Mouse (Mus musculus) embryonic stem cell, embryonic (primary cell): ENCODE data around the gene Traf3.

Source experiments
- CTCF ChIA-PET, 4 experiments: fragments of 300-600 bp in 2 of 4; fragments of 350-600 bp in 2 of 4; sonication (Branson Sonifier 250); formaldehyde crosslinking; loops; one replicate each; lab custom pipeline; 2022; ENCODE audit warnings: inconsistent platforms in 2 of 4; lab: Charles Lee
- POLR2A ChIA-PET, 4 experiments: fragments of 300-600 bp in 2 of 4; fragments of 350-600 bp in 2 of 4; sonication (Branson Sonifier 250); formaldehyde crosslinking; loops; one replicate each; lab custom pipeline; 2022; ENCODE audit warnings: antibody characterized with exemption in 4 of 4, inconsistent platforms in 1 of 4; lab: Charles Lee

Traf3 gene

DNA sequence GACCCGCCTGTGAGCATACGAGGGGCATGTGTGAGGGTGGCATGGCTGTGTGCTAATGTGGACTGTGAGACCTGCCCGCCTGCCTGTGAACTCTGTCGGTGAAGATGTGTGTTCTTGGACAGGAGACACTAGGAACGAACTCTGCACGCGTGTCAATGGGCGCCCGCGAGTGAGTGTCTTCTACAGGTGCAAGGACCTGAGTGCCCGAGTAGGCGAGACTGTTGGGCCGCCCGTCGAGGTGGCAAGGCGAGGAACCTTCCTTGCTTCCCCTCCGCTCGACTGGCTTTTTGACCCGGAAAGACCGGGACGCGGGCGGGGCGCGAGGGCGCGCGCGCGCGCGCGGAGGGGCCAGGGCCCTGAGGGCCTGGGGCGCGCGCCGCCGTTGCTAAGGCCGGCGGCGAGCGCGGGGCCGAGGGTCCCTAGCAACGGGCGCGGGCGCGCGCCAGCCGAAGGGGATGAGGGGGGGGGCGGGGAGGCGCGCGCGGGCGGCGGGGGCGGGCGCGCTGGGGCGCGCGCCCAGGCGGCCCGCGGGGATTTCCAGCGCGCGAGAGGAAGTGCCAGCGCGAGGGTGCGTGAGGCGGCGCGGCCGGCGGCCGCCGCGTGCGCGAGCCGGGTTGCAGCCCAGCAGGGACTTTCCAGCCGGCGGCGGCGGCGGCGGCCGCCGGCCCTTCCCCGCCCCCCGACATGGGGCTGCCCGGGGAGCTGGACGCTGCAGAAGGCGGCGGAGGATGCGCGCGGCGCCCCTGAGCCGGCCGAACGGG, at the start of gene Traf3:
Gene Traf3, plus strand, starts transcription at position 540 of the 761 bp plus-strand sequence.
- ChIA-PET POLR2A (interaction anchor here in 2 of 4 experiments (0.8 to 6.9 kb wide), 9 partner anchors 15 to 372 kb away, joined by 3 to 45 read pairs (median 3); partner anchors contain the start of gene Eif5 (in 1 of the 2)), CTCF (interaction anchor here in 3 of 4 experiments (0.6 to 2.2 kb wide), 4 partner anchors 23 to 646 kb away, joined by 3 to 6 read pairs (median 4); no protein-coding TSS in a partner anchor)

DNA sequence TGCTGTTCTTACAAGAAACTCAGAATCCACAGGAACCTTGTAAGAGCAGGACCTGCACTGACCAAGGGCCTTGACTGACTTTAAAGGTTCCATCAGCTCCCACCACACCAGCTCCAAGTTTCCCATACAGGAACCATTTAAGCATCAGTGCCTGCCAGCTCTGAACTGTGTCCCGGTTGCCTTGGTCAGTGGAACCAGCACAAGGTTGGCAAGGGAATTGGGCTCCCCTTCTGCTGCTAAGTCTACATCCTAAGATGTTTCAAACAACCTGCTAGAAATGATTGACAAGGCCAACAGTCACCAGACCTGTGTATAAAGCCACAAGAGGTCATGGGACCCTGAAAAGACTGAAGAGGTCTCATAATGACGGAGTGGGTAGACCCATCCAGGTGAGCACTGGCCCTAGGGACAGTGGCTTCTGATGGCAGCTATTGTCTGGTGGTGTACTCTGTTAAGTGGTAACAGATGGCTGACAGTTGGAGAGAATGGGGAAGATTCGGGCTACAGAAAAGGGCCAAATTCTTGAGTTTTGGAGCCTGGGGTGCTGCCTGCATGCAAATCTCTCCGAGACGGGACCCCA, 46.6 kb upstream of the Traf3 start:
- ChIA-PET CTCF (interaction anchor here in 3 of 4 experiments (0.5 to 1.3 kb wide), 3 partner anchors 76 to 336 kb away, joined by 3 to 4 read pairs (median 3); no protein-coding TSS in a partner anchor), POLR2A (interaction anchor here in 1 of 4 experiments (0.5 to 0.6 kb wide), 2 partner anchors 73 to 253 kb away, joined by 3 read pairs; no protein-coding TSS in a partner anchor)

DNA sequence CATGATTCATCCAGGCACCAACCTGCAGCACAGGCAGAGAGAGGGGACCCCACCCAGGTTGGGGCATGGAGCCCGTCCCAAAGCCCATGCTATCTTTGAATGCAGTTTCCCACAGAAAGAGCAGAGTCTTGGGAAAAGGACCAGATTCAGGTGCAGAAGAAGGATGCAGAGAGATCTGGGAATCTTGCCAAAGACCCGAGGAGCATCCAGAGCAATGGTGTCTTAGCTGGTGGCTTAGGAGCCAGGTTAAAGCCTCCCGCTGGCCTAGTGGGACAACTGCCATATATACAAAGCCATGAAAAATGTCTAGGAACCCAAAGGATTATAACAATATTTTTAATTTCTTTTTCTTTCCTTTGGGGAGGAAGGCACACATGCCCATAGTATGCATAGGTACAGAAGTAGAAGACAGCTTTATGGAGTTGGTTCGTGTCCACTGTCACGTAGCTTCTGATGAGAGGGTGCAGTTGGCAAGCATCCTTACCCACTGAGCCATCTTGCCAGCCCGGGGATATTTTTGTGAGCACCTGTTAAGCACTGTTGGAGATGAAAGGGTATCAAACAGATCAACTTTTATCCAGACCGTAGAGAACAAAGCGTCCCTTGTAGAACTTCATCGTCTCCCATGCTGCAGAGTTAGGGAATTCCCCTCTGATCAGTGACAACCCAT, 45.1 kb upstream of the Traf3 start:
- ChIA-PET POLR2A (interaction anchor here in 3 of 4 experiments (0.7 to 1.8 kb wide), 4 partner anchors 10 to 113 kb away, joined by 3 to 5 read pairs (median 4); no protein-coding TSS in a partner anchor), CTCF (interaction anchor here in 3 of 4 experiments (0.6 to 1.5 kb wide), 5 partner anchors 9 to 129 kb away, joined by 3 to 4 read pairs (median 3); no protein-coding TSS in a partner anchor)

DNA sequence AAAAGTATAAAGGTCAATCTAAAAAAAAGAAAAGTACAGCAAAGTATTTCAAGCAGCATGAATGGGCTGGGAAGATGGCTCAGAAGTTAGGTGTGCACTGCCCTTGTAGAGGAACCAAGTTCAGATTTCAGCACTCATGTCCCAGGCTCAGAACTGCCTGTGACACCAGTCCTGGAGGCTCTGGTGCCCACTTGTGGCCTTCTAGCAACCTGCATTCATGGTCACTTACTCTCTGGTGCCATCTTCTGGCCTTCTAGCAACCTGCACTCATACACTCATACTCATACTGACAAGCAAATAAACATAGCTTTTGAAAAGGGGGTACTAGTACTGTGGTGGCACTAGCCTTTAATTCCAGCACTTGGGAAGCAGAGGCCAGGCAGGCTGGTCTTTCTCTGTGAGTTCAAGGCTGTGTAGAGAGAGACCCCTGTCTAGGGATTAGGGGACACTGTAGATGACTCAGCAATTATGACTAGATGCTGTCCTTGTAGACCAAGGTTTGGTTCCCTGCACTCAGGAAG, 43.8 kb upstream of the Traf3 start:
- CTCF ChIA-PET = interaction anchor here in 3 of 4 experiments (0.5 to 1.7 kb wide), 21 partner anchors 8 to 279 kb away, joined by 3 to 13 read pairs (median 4); no protein-coding TSS in a partner anchor
- POLR2A ChIA-PET = interaction anchor here in 2 of 4 experiments (0.5 to 1.0 kb wide), 2 partner anchors 95 to 115 kb away, joined by 3 read pairs; no protein-coding TSS in a partner anchor

DNA sequence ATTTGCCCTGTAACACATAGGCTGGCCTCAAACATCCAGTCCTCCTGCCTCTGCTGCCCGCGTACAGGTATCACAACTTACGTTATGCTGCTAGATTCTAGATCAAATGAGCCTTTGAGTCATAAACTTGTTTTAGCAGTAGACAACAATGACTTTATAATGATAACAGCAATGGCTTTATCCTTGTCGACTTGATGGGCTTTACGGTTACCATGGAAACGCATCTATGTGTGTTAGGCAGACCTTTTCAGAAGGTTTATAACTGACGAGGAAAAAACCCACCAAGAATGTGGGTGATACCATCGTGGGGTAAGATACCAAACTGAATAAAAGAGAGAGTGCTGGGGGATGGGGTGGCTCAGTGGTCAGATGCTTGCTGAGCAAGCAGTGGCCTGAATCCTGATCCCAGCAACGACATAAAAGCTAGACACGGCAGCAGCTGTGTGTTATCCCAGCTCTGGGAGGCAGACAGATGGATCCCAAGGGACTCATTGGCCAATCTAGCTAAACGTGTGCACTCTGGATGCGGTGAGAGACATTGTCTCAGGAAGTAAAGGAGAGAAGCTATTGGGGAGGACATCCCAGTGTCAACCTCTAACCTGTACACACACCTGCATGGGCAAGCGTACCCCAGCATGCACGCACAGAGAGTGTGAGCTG, 41.4 kb upstream of the Traf3 start:
- ChIA-PET POLR2A (interaction anchor here in 1 of 4 experiments (0.6 kb wide), 1 partner anchor 10 kb away, joined by 3 read pairs; no protein-coding TSS in a partner anchor), CTCF (no interaction called here)

DNA sequence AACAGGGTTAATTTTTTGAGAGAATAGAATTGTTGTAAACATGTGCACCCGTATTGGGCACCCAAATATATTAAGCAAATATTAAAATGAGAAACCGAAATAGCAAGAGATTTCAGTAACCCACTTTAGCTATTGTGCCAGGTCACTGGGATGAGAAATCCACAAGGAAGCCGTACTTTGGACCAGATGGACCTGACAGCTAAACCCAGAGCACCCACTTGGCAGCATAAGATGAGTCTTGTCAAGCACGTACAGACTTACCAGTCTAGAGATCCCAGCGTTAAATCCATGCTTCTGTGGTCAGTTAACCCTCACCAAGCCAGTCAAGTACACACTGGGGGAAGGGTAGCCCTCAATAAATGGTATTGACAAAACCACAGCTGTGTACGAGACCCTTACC, 40.5 kb upstream of the Traf3 start:
- POLR2A ChIA-PET = interaction anchor here in 1 of 4 experiments (0.8 kb wide), 1 partner anchor 11 kb away, joined by 3 read pairs; no protein-coding TSS in a partner anchor
- CTCF ChIA-PET = no interaction called here

DNA sequence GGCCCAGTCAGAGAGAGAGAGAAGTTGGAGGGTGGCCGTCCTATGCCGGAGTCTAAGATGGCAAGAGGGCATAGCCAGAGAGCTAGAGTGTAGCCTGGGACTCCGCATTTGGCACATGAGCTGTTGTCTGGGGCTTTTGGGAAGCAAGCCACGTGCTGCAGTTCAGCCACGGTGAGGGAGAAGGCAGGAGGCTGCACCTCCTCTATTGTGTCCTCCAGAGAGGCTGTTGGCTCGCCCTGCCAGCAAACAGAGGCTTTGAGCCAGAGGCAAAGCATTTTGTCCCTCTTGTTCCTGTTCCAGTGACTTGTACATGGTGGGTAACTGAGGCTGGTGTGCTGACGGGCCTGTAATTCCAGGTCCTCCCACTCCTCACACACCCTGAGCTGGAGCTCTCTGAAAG, 32.0 kb upstream of the Traf3 start:
- ChIA-PET POLR2A (interaction anchor here in 2 of 4 experiments (0.6 to 1.4 kb wide), 5 partner anchors 9 to 31 kb away, joined by 3 to 6 read pairs (median 3); partner anchors contain the start of gene Traf3 (in 1 of the 2)), CTCF (interaction anchor here (0.5 to 1.8 kb wide), 9 partner anchors 9 to 896 kb away, joined by 3 to 7 read pairs (median 4); no protein-coding TSS in a partner anchor)

DNA sequence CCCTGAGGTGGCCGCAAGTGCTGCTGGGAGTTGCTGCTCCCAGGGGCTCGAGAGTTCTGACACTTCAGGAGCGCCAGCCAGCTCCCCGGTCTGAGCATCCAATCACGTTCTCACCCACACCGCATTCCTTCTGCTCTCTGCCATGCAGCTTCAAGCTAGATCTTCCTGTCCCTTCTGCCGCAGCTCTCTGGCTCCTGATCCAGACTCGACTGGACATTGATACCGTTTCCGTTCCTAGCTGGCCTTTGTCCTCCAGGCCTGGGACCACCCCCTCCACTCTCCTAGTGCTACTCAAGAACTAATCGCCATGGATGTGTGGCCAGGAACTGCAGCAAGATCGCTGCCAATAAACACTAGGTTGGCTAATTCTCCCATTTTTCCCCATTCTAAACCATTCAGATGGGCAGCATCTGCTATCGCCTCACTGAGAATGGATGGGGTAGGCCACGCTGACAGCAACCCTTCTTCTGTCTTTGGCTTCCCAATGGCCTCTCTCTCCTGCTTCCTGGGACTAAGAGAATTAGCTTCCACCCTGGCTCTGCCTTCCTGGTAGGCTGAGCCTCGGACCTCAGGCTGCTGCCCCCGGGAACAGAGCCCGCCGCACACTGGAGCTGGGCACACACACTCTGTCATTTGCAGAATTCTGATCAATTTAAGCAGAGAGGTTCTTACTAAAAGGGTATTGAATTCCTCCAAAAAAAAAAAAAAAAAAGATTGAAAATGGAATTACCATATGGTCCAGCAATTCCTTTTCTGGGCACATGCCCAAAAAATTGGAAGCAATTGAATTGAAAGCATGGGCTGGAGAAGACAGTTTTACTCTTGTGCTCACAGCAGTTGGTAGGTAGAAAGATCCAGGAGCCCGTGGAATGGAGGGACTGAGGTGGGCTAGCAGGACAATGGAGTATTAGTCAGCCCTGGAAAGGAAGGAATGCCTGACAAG, 31.1 kb upstream of the Traf3 start:
- POLR2A ChIA-PET = interaction anchor here in 3 of 4 experiments (0.5 to 1.4 kb wide), 11 partner anchors 8 to 298 kb away, joined by 3 to 5 read pairs (median 4); partner anchors contain the start of gene Traf3 (in 1 of the 3)
- CTCF ChIA-PET = interaction anchor here (0.5 to 1.8 kb wide), 10 partner anchors 8 to 897 kb away, joined by 3 to 7 read pairs (median 4); no protein-coding TSS in a partner anchor

DNA sequence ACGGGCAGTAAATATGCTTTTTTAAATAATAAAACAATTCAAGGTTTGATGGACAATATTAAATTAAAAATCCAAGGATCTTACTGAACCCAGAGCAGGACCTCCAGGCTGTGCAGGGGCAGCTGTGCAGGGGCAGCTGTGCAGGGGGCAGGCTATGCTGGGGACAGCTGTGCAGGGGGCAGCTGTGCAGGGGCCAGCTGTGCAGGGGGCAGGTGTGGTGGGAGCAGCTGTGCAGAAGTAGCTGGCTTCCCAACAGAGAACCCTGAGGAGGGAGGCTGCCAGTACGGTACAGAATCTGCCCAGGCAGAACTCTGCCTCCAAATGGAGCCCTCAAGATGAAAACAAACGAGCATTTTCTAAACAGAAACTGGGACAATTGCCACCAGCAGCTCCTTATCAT, 30.2 kb upstream of the Traf3 start:
- POLR2A ChIA-PET = interaction anchor here in 2 of 4 experiments (0.7 to 1.3 kb wide), 3 partner anchors 14 to 222 kb away, joined by 3 to 5 read pairs (median 4); no protein-coding TSS in a partner anchor
- CTCF ChIA-PET = interaction anchor here in 3 of 4 experiments (0.7 to 0.9 kb wide), 3 partner anchors 13 to 324 kb away, joined by 3 to 5 read pairs (median 4); no protein-coding TSS in a partner anchor

DNA sequence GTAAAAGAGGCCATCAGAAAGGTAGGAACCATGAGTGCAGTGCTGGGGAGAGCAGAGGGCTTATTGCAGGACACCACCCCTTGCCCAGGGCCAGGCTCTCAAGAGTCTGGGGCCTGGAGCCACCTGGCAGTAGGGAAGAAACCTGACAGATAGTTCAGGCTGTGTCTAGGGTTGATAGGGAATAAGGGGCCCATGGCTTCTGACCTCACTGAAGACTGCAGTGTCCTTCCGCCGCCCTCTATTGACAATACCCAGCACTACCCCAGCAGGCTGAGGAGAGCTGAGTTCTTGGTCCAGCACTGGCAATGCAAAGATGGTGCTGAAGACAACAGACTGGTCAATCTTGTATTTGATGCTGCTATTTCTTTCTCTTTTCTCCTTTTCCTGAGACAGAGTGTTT, 29.1 kb upstream of the Traf3 start:
- POLR2A ChIA-PET = interaction anchor here in 1 of 4 experiments (0.8 to 1.4 kb wide), 2 partner anchors 26 to 98 kb away, joined by 3 to 4 read pairs; partner anchors contain the start of gene Rcor1
- CTCF ChIA-PET = interaction anchor here in 3 of 4 experiments (0.6 to 1.3 kb wide), 8 partner anchors 12 to 200 kb away, joined by 3 to 4 read pairs (median 3); no protein-coding TSS in a partner anchor

DNA sequence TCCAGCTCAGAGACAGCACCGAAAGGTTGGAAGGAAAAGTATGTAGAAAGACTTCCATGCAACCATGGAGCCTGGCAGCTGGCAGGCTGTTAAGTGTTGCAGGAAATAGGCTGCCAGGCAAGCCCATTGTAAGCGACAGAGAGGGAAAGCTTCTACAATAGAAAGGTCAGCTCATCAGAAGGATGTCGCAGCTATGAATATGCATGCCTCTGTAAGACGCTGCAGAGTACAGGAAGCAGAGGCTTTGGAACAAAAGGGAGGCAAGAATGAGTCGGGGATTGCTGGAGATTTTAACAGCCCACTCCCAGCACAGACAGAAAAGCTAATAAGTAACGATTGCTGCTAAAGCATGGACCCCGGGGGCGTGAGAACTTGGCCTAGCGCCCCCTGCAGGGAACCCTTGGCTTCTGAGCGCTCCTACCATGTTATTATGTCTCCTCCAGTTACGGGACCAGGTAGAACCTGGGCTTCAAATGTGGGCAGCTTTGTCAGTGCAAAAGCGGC, 23.1 kb upstream of the Traf3 start:
- ChIA-PET POLR2A (interaction anchor here (0.5 to 1.8 kb wide), 16 partner anchors 8 to 395 kb away, joined by 3 to 7 read pairs (median 4); partner anchors contain the start of gene Eif5 (in 1 of the 4)), CTCF (interaction anchor here (0.5 to 2.0 kb wide), 62 partner anchors 8 to 1813 kb away, joined by 3 to 14 read pairs (median 3); partner anchors contain the start of genes Amn (in 1 of the 4) and Rcor1 (in 1 of the 4))

DNA sequence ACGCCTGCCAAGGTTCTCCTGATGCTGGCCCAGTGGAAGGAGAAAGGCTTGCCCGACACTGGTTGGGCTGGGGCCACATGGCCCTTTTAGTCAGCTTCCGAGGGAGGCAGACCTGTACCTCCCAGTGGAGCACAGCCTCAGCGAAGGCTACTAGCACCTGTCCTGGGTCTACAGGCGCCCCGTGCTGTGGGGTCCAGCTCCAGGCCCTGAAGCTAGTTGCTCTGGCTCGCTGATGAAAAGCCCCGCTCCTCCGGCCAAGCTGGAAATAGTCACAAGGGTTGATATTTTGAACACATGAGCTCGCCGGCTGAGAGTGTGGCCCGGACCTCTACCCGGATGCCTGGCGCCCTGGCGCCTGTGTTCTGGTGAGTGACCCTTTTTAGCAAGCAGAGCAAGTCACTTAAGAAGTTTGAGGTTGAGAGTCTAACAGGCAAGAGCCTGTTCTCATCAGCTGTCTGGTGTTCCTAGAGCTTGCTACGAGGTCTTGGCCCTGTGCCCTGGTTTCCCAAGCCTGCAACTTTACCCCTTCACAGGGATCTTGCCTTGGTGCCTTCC, 22.6 kb upstream of the Traf3 start:
- ChIA-PET POLR2A (interaction anchor here (0.6 to 2.0 kb wide), 18 partner anchors 9 to 267 kb away, joined by 3 to 6 read pairs (median 3); no protein-coding TSS in a partner anchor), CTCF (interaction anchor here (0.6 to 2.0 kb wide), 50 partner anchors 9 to 970 kb away, joined by 3 to 12 read pairs (median 3); partner anchors contain the start of gene Rcor1 (in 1 of the 4))

DNA sequence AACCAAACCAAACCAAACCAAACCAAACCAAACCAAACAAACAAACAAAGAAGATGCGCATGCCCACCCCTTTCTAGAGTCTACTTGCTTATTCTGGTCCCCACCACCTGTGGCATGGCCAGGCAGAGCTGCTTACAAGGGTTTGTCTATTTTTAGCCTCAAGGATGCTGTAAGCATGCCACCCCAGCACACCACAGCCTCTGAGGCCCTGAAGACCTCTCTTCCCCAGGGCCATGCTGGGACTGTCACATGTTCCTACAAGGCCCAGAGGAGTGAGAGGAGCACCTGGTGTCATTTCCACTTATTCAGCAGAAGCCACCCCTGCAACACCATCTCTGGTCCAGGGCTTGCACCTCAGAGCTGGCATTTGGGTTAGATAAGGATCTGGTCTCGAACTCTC, 21.6 kb upstream of the Traf3 start:
- ChIA-PET CTCF (interaction anchor here in 2 of 4 experiments (1.0 to 1.5 kb wide), 4 partner anchors 10 to 90 kb away, joined by 3 to 4 read pairs (median 3); no protein-coding TSS in a partner anchor), POLR2A (interaction anchor here in 2 of 4 experiments (0.6 to 2.0 kb wide), 5 partner anchors 10 to 669 kb away, joined by 3 to 5 read pairs (median 3); partner anchors contain the start of genes Xrcc3 (in 1 of the 2) and Zfyve21 (in 1 of the 2))

DNA sequence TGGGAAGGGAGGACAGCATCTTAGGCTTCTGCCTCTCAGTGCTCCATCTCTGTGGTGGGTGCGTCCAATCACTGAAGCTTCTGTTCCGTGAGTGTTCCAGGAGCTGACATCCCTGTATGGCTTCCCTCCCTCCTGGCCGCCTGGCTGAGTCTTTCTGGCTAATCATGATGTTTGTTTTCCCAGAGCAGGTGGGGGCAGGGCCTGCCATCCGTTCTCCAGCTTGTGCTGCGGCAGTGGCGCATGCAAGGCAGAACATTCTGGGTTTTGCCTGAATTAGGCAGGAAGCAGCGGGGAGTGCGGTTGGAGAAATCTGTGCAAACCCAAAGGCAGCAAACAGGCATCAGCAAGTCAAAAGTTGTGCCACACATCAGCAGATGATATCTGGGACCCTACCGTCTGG, 20.9 kb upstream of the Traf3 start:
- CTCF ChIA-PET = no interaction called here
- POLR2A ChIA-PET = interaction anchor here in 1 of 4 experiments (0.6 to 2.0 kb wide), 2 partner anchors 15 to 58 kb away, joined by 3 to 5 read pairs; no protein-coding TSS in a partner anchor
